9 mouse cellular contexts compared by ENCODE assay signal in genomic region chr4:138494905-138495304, GRCm38 (mm10). TPM values are rescaled to one million over a fixed set of nuclear protein-coding genes. Genes with fewer than 3 reads are reported as not detected.
A peak's percentile ranks its signal among the peaks of the same experiment; 100 is the strongest.
DNase-seq lines count a peak whose midpoint lies in the region; ATAC-seq lines count a peak whose summit lies in the region.
"Had no signal": no experiment of that assay in that cellular context is flagged by ENCODE, and none has a peak within 500 bp of the region (broad histone marks: within the 10 kb centered on the region; RNA-seq: fewer than 3 reads in every experiment).

No protein-coding gene starts in this region.

- H3K4me3 ChIP-seq in forebrain, embryonic 11.5 days (ENCODE audit: low read depth, low read length) = no peak overlapping the region
- H3K4me3 ChIP-seq in hindbrain, embryonic 16.5 days (ENCODE audit: low read length) = no peak overlapping the region
- no peak overlapping the region for H3K4me3 ChIP-seq in midbrain, embryonic 14.5 days (replicated peaks; ENCODE audit: low read depth, low read length)
- H3K4me3 ChIP-seq: liver, embryonic 13.5 days had no signal

- peak; percentile 47 for DNase-seq in kidney, postnatal 10 days
- no peak for DNase-seq in kidney, postnatal 36 days
- DNase-seq in forebrain, embryonic 11.5 days (ENCODE audit: low spot score) = peak; percentile 72
- DNase-seq in midbrain, embryonic 14.5 days = peak; percentile 82
- DNase-seq in cerebellum, adult 8-10 months = no peak
- no peak for DNase-seq in urinary bladder, adult 2 months (ENCODE audit: low spot score)
- no peak for DNase-seq in cerebellum, adult 11-12 months
- DNase-seq: liver, embryonic 13.5 days had no signal

- no peaks in the 10 kb centered on the region for H3K9me3 ChIP-seq in forebrain, embryonic 11.5 days (ENCODE audit: control insufficient read depth, low read length)
- no peaks in the 10 kb centered on the region for H3K9me3 ChIP-seq in hindbrain, embryonic 16.5 days (ENCODE audit: control insufficient read depth, low read length)
- no peaks in the 10 kb centered on the region for H3K9me3 ChIP-seq in midbrain, embryonic 14.5 days (ENCODE audit: control insufficient read depth, low read length)
- H3K9me3 ChIP-seq: liver, embryonic 13.5 days had no signal

- peak; percentile 75 for ATAC-seq in forebrain, embryonic 11.5 days (replicated peaks; ENCODE audit: low FRiP score)
- ATAC-seq in hindbrain, embryonic 16.5 days = peak; percentile 80
- ATAC-seq in midbrain, embryonic 14.5 days (ENCODE audit: low FRiP score, low TSS enrichment) = peak; percentile 80

- WGBS in forebrain, embryonic 11.5 days = 22% methylated on average over 5 of the region's 5 CpGs
- WGBS in hindbrain, embryonic 16.5 days = 9% methylated on average over 5 of the region's 5 CpGs
- WGBS in midbrain, embryonic 14.5 days = 6% methylated on average over 5 of the region's 5 CpGs

- no peaks in the 10 kb centered on the region; the same call in none of the 2 replicates for H3K27me3 ChIP-seq in forebrain, embryonic 11.5 days (ENCODE audit: control insufficient read depth, insufficient read depth, low read length)
- H3K27me3 ChIP-seq in hindbrain, embryonic 16.5 days (replicated peaks; ENCODE audit: control insufficient read depth, insufficient read depth, low read length) = no peaks in the 10 kb centered on the region
- no peaks in the 10 kb centered on the region for H3K27me3 ChIP-seq in midbrain, embryonic 14.5 days (ENCODE audit: control insufficient read depth, insufficient read depth, low read length)

- no peaks in the 10 kb centered on the region for H3K36me3 ChIP-seq in forebrain, embryonic 11.5 days (ENCODE audit: control insufficient read depth, insufficient read depth, low read length)
- no peaks in the 10 kb centered on the region for H3K36me3 ChIP-seq in hindbrain, embryonic 16.5 days (ENCODE audit: control insufficient read depth, insufficient read depth, low read length)
- no peaks in the 10 kb centered on the region for H3K36me3 ChIP-seq in midbrain, embryonic 14.5 days (ENCODE audit: control insufficient read depth, insufficient read depth, low read length)
- H3K36me3 ChIP-seq: liver, embryonic 13.5 days had no signal

- H3K4me2 ChIP-seq in forebrain, embryonic 11.5 days (ENCODE audit: low read depth, low read length, severe bottlenecking) = no peak overlapping the region
- H3K4me2 ChIP-seq in hindbrain, embryonic 16.5 days (ENCODE audit: low read length) = no peak overlapping the region
- H3K4me2 ChIP-seq in midbrain, embryonic 14.5 days (ENCODE audit: low read length) = peak overlapping the region; percentile 30; the same call in 1 of the 2 replicates
- H3K4me2 ChIP-seq: liver, embryonic 13.5 days had no signal

- peak overlapping the region; percentile 62 for H3K27ac ChIP-seq in forebrain, embryonic 11.5 days (ENCODE audit: low read depth, low read length)
- peak overlapping the region; percentile 33 for H3K27ac ChIP-seq in hindbrain, embryonic 16.5 days (ENCODE audit: low read depth, low read length)
- peak overlapping the region; percentile 66 for H3K27ac ChIP-seq in midbrain, embryonic 14.5 days (replicated peaks; ENCODE audit: low read depth, low read length)
- H3K27ac ChIP-seq: liver, embryonic 13.5 days had no signal

- no peak overlapping the region for H3K9ac ChIP-seq in forebrain, embryonic 11.5 days (ENCODE audit: low read length)
- no peak overlapping the region for H3K9ac ChIP-seq in hindbrain, embryonic 16.5 days (ENCODE audit: low read depth, low read length)
- H3K9ac ChIP-seq in midbrain, embryonic 14.5 days (replicated peaks; ENCODE audit: low read length) = no peak overlapping the region
- H3K9ac ChIP-seq: liver, embryonic 13.5 days had no signal

- peaks cover 18% of the 10 kb centered on the region for H3K4me1 ChIP-seq in forebrain, embryonic 11.5 days (replicated peaks; ENCODE audit: control insufficient read depth, insufficient read depth, low read length)
- peaks cover 36% of the 10 kb centered on the region for H3K4me1 ChIP-seq in hindbrain, embryonic 16.5 days (ENCODE audit: control insufficient read depth, insufficient read depth, low read depth, low read length)
- peaks cover 29% of the 10 kb centered on the region for H3K4me1 ChIP-seq in midbrain, embryonic 14.5 days (ENCODE audit: control insufficient read depth, insufficient read depth, low read length)
- H3K4me1 ChIP-seq: liver, embryonic 13.5 days had no signal

RNA-seq across cellular contexts. Expression of gene Camk2n1, which starts 40.8 kb away (rescaled TPM):
- polyA plus RNA-seq in forebrain, embryonic 11.5 days (2014; fragmentation: Nextera tagmentation; extraction: Ambion mirVana) = 2.2 and 2.5 TPM in 2 replicates
- 15.5 and 16.7 TPM in 2 replicates for polyA plus RNA-seq in hindbrain, embryonic 16.5 days (2015; fragmentation: Nextera tagmentation; extraction: Ambion mirVana)
- polyA plus RNA-seq in midbrain, embryonic 14.5 days (2014; fragmentation: Nextera tagmentation; extraction: Ambion mirVana) = 15.4 and 20.5 TPM in 2 replicates
- polyA plus RNA-seq in urinary bladder, adult 2 months (2012; rRNA removed) = 20.1 and 23.5 TPM in 2 replicates

Comparison
In these comparisons a context has a peak if more than half of its experiments do, and no peak if none do; other contexts are left out.
1. DNase-seq: peak in kidney, postnatal 10 days (single experiment), forebrain, embryonic 11.5 days (single experiment) and midbrain, embryonic 14.5 days (single experiment); none in kidney, postnatal 36 days (0 of 2), cerebellum, adult 8-10 months (single experiment), urinary bladder, adult 2 months (single experiment) and cerebellum, adult 11-12 months (single experiment).
2. Peak in every context shown above with its lines, with median percentiles within 50 percentile points of each other: ATAC-seq and H3K27ac ChIP-seq.